Mouse (Mus musculus) cortical plate, adult 2 months (tissue): ENCODE results near the gene Cyp1b1. TPM values are rescaled to one million over a fixed set of nuclear protein-coding genes. Genes with fewer than 3 reads are reported as not detected.

Experiments used
- H3K27ac ChIP-seq: fragments of 200-500 bp; 2 replicates; pipeline ENCODE4 v1.5.1; 2012; ENCODE audit warnings: low read length, control low read depth, inconsistent platforms; ENCODE audit not compliant: insufficient read depth
- H3K4me1 ChIP-seq: fragments of 200-500 bp; 2 replicates; pipeline ENCODE4 v1.6.1; 2011; ENCODE audit warnings: low read length; ENCODE audit not compliant: control insufficient read depth, insufficient read depth
- H3K4me3 ChIP-seq: fragments of 200-500 bp; 2 replicates; pipeline ENCODE4 v1.5.1; 2011; ENCODE audit warnings: mild to moderate bottlenecking, low read length, control low read depth; ENCODE audit not compliant: insufficient read depth
- CTCF ChIP-seq: fragments of 200-500 bp; IDR thresholded peaks from 2 replicates; pipeline ENCODE4 v1.5.1; 2011; ENCODE audit warnings: mild to moderate bottlenecking, control low read depth, low read length; ENCODE audit not compliant: insufficient read depth; ENCODE audit errors: extremely low read depth
- POLR2A ChIP-seq: fragments of 200-500 bp; IDR thresholded peaks from 2 replicates; pipeline ENCODE4 v1.6.1; 2011; ENCODE audit warnings: mild to moderate bottlenecking, low read length, control low read depth; ENCODE audit not compliant: insufficient read depth; ENCODE audit errors: extremely low read depth
- polyA plus RNA-seq: library from polyadenylated mRNA; depleted of rRNA; stranded (reverse); fragments of >200 nt; gene quantifications from 2 replicates; pipeline ENCODE4 v1.2.3, GENCODE M21; 2012

Cyp1b1 gene
- polyA plus RNA-seq, 1 experiment, result 2.0 TPM

DNA sequence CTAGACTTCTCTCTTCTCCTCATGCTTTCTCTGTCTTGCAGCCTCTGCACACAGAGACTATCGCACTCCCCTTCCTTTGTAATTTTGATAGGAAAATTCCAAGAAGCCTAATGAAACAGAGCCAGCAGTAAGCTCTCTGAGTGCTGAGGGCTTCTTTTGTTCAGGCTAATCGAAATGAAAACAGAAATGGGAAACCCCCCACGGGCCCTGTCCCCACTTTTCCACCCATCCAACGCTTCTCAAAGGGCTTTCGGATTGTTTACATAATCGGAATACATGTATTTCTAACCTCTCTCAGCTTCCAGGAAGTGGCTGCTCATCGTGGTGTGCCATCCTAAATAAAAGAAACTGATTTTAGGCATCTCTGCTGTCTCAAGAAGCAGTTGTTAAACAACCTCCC, 6.7 kb downstream of the Cyp1b1 start:
- Histone ChIP-seq H3K4me1 (no peaks in the 10 kb centered on the region), H3K4me3 (no peak overlapping the region), H3K27ac (no peak overlapping the region)
- no peak for TF ChIP-seq POLR2A
- no peak for TF ChIP-seq CTCF

DNA sequence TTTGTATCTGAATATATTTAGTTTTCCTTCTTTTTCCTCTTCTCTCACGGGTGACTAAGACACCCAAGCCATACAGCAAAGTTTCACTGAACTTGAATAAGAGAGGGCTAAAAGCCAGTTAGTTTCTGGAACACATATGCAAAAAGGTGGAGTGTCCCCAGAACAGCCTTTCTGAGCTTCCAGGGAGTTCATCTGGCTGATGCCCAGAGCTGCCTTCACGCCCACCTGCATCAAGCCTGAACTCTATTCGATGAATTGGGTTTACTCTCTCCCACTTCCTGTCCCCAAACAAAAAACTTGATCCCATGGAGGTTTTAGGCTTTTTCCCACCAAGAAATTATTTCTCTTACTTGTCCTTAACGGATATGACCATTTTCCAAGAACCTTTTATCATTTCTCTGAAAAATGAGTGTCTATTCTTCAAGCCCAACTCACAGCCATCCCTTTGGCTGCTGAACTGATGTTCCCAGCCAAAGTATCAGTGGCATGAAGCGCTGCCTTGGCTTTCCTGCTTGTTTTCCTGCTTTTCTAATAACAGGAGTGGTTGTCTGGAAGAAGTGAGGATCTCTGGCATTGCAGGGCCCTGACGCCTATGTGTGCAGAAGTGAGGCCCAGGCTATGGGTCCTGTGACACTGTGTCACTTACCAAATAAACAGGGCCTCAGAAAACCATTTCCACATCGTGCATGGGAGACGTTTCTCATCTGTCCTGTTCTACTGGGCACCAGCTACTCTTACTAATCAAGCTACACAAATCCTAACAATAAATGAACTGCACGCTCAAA, 9.0 kb downstream of the Cyp1b1 start:
- TF ChIP-seq POLR2A (no peak), CTCF (no peak)
- Histone ChIP-seq H3K27ac (no peak overlapping the region), H3K4me3 (no peak overlapping the region), H3K4me1 (peaks cover 2% of the 10 kb centered on the region; the same call in 1 of the 2 replicates)

DNA sequence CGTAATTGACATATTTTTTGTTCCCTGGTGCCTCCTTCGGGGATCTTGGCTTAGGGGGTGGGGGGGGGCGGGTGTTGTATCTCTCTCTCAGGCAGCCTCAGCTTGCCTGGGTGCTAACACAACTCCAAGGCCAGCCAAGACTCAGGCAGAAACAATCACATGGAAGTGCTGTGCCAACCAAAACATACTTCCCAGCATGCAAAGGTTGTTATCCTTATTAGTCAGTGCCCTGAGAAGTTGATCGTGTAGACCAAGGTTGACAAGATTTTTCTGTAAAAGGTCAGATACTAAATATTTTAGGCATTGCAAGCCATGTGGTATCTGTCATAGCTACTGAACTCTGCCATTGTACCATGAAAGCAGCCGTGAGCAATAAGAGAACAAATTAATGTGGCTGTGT, 14.0 kb downstream of the Cyp1b1 start:
- peaks cover 2% of the 10 kb centered on the region; the same call in 1 of the 2 replicates for H3K4me1 ChIP-seq
- H3K4me3 ChIP-seq, result no peak overlapping the region
- H3K27ac ChIP-seq, result no peak overlapping the region
- TF ChIP-seq CTCF (no peak), POLR2A (no peak)

DNA sequence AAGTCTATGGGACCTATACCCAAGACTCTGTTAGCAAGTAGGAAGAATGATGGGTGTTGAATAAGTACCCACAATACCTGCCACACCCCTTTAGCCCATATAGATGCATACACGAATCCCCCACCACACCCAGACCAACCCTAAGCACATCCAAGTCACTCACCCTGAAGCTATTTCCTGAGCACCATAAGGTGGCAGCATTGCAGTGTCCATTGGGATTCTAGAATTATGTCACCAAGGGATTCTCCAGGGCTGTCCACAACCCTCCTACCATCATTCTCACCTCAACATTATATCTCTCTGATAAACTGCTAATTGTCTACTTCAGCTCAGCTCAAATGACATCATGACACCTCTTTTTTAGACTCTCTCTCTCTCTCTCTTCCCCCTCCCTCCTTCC, 15.7 kb downstream of the Cyp1b1 start:
- no peak overlapping the region for H3K27ac ChIP-seq
- H3K4me3 ChIP-seq, result no peak overlapping the region

DNA sequence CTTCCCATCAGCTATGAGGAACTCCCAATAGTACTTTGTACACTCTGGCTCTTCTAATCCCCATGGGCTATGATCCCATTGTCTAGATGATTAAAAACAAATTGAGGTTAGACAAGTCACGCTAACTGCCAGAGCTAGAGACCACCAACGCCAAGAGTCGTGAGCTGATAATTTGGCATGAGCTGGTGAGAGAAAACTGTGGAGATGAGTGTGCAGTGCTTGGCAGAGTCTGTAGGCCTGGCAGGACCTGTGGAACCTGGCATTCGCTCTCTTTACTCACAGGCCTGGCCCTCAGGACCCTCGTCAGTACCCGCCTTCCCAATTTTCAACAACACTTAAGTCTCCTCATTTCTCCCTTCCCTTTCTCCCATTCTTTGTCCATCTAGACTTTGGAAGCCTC, 19.3 kb downstream of the Cyp1b1 start:
- Histone ChIP-seq H3K4me3 (no peak overlapping the region), H3K4me1 (no peaks in the 10 kb centered on the region), H3K27ac (no peak overlapping the region)
- TF ChIP-seq POLR2A (no peak), CTCF (no peak)

More for the DNA sequence above, 15.7 kb downstream of the Cyp1b1 start:
- peaks cover 2% of the 10 kb centered on the region; the same call in 1 of the 2 replicates for H3K4me1 ChIP-seq
- TF ChIP-seq POLR2A, result no peak
- TF ChIP-seq CTCF, result peak; percentile 79

DNA sequence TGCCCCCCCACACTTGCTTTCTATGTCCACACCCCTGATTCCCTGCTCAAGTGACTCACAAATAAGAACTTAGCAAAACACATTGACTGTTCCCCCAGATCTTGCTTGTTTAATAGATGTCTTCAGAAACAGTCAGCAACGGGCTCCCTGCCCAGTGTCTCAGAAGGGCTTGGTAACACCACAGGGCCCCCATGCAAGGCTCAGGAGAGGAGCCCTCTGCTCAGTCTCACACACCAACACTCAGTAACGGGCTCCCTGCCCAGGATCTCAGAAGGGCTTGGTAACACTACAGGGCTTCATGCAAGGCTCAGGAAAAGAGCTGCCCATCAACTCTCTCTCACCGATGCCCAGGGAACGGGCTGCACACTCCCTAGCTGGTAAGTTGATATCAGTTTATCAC, 19.8 kb downstream of the Cyp1b1 start:
- H3K4me3 ChIP-seq, result no peak overlapping the region
- H3K27ac ChIP-seq, result no peak overlapping the region
- no peak for TF ChIP-seq POLR2A
- TF ChIP-seq CTCF, result no peak
- no peaks in the 10 kb centered on the region for H3K4me1 ChIP-seq

DNA sequence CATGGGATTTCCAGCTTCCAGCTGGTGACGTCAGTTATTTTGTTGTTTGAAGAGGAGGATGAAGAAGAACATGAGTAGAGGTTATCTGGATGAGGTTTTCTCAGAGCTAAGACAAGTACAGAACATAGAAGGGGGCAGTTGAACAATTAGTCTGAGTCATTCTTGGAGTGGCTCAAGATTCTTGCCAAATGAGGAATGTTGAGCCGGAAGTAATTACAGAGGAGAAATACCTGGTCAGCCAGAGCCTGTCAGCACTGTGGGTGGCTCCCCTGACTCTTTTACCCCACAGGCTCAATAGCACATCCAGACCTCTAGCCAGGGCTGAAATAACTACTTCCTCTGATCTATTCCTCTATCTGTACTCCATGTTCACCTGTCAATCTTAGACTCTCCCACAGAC, 44.0 kb downstream of the Cyp1b1 start:
- H3K27ac ChIP-seq, result no peak overlapping the region
- TF ChIP-seq CTCF, result no peak
- TF ChIP-seq POLR2A, result no peak
- H3K4me1 ChIP-seq, result no peaks in the 10 kb centered on the region
- no peak overlapping the region for H3K4me3 ChIP-seq

DNA sequence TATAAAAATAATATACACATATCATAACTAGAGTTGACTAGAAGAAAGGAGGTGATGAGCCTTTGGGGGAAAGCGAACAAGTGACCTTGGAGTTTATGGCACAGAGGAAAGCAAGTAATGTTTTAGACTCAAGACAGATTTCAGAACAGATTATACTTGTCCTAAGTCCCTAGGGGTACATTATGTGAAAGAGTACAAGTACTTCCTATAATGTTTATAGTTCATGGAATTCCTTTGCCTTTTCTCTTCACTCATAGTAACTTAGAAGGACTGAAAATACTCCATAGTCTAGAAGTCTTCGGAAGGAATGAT, 50.8 kb downstream of the Cyp1b1 start:
- no peak overlapping the region for H3K4me3 ChIP-seq
- no peak for TF ChIP-seq CTCF
- TF ChIP-seq POLR2A, result no peak
- no peak overlapping the region for H3K27ac ChIP-seq
- no peaks in the 10 kb centered on the region; the same call in 1 of the 2 replicates for H3K4me1 ChIP-seq

DNA sequence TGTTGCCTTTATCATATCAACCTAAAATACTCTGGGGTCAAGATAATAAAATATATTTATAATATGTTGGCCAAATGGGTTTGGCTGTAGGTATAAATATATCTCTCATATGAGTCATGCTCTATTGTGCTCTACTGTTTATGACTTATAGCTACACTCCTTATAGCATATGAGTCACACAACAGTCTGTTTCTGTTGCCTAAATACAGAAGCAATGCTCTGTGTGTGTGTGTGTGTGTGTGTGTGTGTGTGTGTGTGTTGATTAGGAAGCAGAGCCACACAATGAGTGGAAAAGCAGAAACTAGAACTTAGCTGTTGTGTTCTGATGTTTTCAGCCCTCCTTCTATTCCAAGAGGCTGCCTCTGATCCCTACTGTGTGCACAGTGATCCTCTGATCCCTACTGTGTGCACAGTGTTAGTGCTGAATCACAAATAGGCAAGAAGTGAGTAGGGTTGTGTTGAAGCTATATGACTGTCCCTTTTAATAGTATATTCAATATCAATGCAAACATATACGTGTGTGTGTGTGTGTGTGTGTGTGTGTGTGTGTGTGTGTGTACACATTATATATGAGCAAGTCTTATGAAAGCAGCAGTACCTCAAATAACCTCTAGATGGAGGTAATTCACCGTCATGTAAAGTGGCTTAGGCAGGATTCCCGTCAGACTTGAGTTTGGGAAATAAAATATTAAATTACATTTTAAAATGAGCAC, 51.3 kb downstream of the Cyp1b1 start:
- Histone ChIP-seq H3K27ac (no peak overlapping the region), H3K4me1 (no peaks in the 10 kb centered on the region; the same call in 1 of the 2 replicates), H3K4me3 (no peak overlapping the region)
- TF ChIP-seq POLR2A, result no peak
- TF ChIP-seq CTCF, result no peak

DNA sequence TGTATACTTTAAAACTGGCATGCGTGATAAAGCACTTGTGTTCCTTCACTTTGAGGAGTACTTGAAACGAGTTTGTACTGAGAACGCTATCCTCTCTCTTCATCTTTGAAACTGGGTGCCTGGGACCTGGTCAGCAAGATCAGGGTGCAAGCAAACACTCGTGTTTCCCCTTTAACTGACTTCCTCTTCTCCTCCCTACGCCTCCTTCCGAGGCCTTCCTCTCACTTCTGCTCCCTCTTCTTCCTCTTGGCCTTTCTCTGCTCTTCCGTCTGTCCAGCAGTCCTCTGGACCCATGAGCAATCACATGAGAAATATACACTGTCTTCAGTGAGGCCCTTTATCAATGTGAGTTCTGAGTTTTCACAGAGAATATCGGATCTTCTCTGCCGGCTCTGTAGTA, 53.0 kb downstream of the Cyp1b1 start:
- H3K4me1 ChIP-seq, result no peaks in the 10 kb centered on the region; the same call in 1 of the 2 replicates
- TF ChIP-seq CTCF, result no peak
- TF ChIP-seq POLR2A, result no peak
- no peak overlapping the region for H3K4me3 ChIP-seq
- H3K27ac ChIP-seq, result no peak overlapping the region
